Mouse (Mus musculus) heart, postnatal 25 days (tissue): ENCODE measurements around the gene Il23r. TPM values are rescaled to one million over a fixed set of nuclear protein-coding genes. Genes with fewer than 3 reads are reported as not detected.
"Not testable (repeated sequence)": the region's sequence is repeated elsewhere in the genome, so short reads cannot be mapped to it uniquely, and the experiment has no call there.

Experiments used
- DNase-seq: peaks from one replicate; pipeline ENCODE4 v3.0.0; 2022; ENCODE audit warnings: low spot score
- intact Hi-C: fragments of 180-260 bp; cut with DNase I; formaldehyde crosslinking; loops from one replicate; pipeline ENCODE4 v1.15.1; 2025
- total RNA-seq, 2 experiments: library from RNA; stranded (reverse); gene quantifications; 2 replicates each; pipeline ENCODE4 v1.2.3; 2021

Il23r gene
- total RNA-seq: not detected

DNA sequence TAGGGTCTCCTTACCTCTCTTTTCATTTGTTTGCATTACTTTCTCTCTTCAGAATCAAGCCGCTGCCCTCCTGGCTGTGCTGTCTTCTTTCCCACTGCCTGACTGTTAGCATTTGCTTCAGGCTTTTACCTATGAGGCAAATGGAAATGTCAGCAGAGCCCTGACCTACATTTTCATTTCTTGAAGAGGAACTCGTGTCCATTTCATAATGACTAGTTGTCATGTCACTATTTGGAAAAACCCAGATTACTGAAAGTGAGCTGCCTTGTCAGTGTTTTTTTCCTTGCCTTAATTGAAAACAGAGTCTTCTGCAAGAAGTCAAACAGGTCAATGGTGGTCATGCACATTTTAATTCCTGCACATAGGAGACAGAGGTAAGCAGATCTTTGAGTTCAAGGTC lies at the start of gene Il23r:
Il23r (minus strand) TSS at position 101 of the 400 bp plus-strand sequence.
- intact Hi-C loops: no loop called here
- no peak for DNase-seq

DNA sequence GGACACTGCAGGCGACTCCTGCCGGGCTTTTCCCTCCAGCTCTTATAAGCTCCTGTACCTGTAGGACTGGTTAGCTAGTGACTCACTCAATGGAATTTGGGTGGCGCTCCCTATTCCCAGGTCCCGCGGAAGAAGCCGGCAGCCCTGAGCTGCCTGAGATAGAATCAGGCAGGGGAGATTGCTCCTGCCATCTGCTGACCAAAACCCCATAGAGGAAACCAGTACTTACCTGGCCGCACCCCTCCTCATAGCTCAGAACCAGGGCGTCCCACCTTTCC lies 44.1 kb upstream of the Il23r start, which contains the start of gene Tacstd2:
Tacstd2 (minus strand) TSS at position 20 of the 278 bp plus-strand sequence.
- intact Hi-C loops: no loop called here
- DNase-seq: no peak

DNA sequence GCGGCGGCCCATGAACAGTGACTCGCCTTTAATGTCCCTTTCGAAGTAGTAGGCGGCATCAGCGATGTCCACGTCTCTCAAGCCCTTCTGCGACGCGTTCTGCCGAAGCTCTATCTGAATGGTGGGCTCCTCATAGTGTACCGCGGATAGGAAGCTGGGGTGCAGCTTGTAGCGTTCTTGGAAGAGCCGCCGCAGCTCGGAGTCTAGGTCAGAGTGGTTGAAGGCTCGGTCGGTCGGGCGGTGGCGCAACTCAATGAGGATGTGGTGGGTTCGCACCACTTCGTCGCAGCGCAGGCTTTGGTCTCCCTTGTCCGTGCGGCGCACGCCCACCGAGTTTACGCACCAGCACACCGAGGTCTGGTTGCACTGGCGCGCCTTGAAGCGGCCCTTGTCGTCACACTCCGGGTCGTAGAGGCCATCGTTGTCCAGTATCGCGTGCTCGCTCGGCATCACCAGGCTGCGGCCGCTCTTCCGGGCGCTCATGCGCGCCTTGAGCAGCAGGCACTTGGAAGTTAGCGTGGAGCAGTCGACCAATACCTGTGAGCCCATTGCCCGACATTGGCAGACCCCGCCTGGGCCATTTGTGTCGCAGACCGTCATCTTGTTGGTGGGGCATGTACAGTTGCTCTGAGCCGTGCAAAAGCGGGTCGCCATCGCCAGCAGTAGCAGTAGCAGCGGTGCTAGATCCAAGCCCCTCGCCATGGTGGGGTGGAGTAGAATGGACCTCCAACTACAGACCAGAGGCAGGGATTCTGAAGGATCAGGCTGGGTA lies 43.5 kb upstream of the Il23r start:
- intact Hi-C loops: no loop called here
- no peak for DNase-seq

GRCm38 (mm10) chr6:67534191-67535004 lies 42.7 kb upstream of the Il23r start:
- no peak for DNase-seq
- intact Hi-C loops: no loop called here

DNA sequence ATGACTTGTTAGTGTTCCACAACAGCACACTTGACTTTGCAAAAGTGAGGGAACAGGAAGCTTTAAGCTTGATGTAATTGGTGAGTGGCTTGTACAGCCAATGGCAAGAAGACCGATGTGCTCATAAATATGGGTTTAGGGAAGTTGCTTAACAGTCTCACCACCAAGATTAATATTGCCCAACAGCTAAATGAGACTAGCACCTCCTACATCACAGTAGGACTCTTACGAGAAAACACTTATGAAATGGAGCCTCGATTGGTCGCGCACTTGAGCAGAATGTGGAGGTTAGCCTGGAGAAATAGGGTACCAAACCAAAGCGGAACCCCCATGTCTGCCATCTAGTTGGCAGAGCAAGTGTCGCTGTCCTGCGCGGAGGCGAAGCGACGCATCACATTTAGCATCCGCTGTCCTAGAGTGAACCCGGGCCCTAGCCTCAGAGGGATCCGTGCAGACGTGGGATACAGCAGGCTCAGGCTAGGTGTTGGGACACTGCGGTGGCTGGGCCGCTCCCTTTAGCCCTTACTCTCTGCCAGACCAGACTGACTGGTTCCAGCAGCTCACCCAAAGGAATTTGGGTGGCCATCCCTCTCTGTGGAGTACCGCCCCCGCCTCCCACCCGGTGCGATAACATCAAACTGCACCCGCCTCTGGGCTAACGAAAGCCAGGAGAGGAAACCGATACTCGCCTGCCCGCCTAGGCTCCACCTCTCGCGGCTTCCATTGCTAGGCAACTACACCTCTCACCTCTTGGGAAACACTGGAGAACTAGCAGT lies 41.2 kb upstream of the Il23r start:
- no peak for DNase-seq
- intact Hi-C loops: no loop called here

GRCm38 (mm10) chr6:67531822-67532162 lies 40.1 kb upstream of the Il23r start:
- intact Hi-C loops: no loop called here
- DNase-seq: no peak

GRCm38 (mm10) chr6:67530992-67531821 lies 39.6 kb upstream of the Il23r start:
- no peak for DNase-seq
- intact Hi-C loops: no loop called here

DNA sequence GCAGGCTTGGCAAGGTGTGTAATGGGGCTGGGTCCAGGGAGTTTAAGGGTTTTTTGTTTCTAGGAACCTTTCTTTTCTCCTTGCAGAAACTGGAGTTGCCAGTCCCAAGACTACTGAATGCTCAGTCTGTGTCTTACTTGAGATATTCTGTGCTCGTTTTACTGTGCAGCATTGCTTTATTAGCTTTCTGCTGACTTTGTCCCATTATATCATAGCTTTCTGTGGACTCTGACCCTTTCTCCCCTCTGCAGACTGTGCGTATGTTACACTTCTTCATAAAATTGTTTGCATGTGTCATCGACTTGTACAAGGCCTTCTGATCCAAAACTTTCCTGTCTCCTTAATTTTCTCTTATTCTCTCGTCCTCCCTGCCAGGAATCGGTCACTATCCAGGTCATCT lies 34.7 kb upstream of the Il23r start:
- intact Hi-C loops: no loop called here
- DNase-seq: no peak

DNA sequence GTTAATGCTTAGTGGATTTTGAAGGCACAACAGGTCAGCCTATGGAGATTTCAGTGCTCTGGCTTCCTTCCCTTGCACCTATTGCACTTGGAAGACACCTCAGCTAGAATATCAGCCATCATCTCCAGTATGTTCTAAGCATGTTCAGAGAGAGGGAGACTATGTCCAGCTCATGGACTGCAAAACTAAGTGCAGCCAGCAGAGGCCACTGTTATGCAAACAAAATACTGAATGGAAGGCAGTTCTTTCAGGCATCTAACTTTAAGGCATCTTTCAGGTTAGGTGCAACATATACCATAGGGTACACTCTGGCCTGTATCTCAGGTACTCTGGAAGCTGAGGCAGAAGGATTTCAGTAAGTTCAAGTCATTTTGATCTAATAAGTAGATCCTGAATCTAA lies 19.1 kb upstream of the Il23r start:
- intact Hi-C loops: no loop called here
- DNase-seq: no peak

DNA sequence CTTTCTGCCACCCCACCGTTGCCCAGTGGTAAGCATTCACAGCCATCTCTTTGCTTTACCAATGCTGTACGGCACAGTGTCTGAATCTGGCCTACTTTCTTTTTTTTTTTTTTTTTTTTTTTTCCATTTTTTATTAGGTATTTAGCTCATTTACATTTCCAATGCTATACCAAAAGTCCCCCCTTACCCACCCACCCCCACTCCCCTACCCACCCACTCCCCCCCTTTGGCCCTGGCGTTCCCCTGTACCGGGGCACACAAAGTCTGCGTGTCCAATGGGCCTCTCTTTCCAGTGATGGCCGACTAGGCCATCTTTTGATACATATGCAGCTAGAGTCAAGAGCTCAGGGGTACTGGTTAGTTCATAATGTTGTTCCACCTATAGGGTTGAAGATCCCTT lies 10.3 kb upstream of the Il23r start:
- intact Hi-C loops: not testable (repeated sequence)

DNA sequence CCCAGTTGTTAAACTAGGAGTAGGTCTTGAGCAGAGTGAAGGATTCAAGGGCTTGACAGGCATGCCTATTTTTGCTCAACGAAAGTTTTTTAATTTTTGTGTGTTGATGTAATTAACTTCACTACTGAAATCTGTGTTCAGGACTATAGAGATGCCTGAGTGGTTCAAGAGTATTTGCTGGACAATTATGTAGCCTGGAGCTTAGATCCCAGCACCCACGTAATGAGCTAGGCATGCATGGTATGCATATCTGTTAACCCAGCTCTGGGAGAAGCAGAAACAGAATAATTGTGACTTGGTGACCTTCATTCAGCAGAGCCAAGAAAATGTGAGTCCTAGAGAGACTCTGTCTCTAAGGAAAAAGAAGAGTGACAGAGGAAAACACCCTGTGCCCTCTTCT lies 10.6 kb downstream of the Il23r start:
- intact Hi-C loops: no loop called here
- no peak for DNase-seq

More for the DNA sequence above, 10.3 kb upstream of the Il23r start:
- DNase-seq: not testable (repeated sequence)

GRCm38 (mm10) chr6:67471242-67471641 lies 20.4 kb downstream of the Il23r start:
- no peak for DNase-seq
- intact Hi-C loops: no loop called here

GRCm38 (mm10) chr6:67459424-67459823 lies 32.2 kb downstream of the Il23r start:
- no peak for DNase-seq
- intact Hi-C loops: no loop called here

- intact Hi-C loops: no loop called here
- DNase-seq: no peak
Measured at GRCm38 (mm10) chr6:67451330-67451729, 40.3 kb downstream of the Il23r start.

DNA sequence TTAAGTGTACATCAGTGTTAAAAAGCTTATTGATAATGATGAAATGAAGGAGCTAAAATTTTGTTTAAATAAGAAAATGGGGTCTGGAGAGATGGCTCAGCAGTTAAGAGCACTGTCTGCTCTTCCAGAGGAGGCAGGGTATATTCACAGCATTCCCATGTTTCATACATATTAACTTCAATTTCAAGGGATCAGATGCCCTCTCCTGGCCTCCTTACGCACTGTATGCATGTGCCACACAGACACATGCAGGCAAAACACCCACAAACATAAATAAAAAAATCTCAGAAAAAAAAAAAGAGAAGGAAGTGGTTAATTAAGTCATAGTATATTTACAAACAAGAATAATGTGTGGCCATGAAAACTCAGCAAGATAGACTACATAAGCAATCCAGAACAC lies 45.8 kb downstream of the Il23r start:
- intact Hi-C loops: loop anchor here (10.0 kb wide), 1 partner anchor 481 kb away; no protein-coding TSS in a partner anchor
- DNase-seq: no peak

DNA sequence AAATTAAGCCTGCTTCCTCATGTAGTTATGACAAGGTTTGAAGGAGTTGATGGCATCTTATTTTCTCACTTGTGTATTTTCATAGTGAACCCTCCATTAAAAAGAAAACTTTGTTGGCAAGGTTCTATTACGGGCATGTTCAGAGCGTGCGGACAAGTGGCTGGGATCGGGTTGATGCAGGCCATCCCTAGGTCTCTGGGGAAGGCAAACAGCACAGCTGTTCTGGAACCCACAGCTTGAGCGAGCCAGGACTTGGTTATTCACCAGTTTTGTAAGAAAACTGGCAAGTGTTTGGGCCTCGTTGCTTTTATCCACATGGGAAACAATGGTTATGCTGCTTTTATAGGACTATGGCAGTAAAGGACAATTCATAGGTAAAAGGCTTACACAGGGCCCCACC lies 48.5 kb downstream of the Il23r start:
- DNase-seq: no peak
- intact Hi-C loops: loop anchor here (10.0 kb wide), 1 partner anchor 478 kb away; no protein-coding TSS in a partner anchor

DNA sequence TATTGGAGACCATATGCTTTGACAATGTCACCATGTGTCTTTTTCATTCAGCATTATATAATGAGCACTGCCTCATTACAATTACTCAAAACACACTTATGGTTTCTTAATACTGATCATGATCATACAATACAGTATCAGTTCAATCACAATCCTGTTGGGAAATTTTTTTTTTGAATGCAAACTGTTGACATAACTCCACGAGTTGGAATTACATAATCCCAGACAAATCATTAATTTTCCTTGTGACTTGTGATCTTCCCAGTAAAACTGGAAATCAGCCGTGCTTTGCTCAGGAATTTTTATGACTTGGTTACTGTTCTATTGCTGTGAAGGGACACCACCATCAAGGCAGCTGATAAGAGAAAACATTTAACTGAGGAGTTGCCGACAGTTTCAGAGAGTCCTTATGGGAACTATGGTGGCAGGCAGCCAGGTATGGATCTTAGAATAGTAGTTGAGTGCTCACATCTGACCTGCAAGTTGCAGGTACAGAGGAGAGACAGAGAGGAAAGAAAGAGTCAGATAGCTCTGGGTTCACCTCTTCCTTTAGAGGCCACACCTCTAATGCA lies 53.8 kb downstream of the Il23r start:
- intact Hi-C loops: loop anchor here (5.0 to 10.0 kb wide), 2 partner anchors 243 to 266 kb away; no protein-coding TSS in a partner anchor

GRCm38 (mm10) chr6:67437028-67437427 lies 54.6 kb downstream of the Il23r start:
- DNase-seq: no peak
- intact Hi-C loops: loop anchor here (5.0 to 10.0 kb wide), 2 partner anchors 242 to 265 kb away; no protein-coding TSS in a partner anchor

More for the DNA sequence above, 53.8 kb downstream of the Il23r start:
- DNase-seq: no peak

GRCm38 (mm10) chr6:67436295-67436694 lies 55.4 kb downstream of the Il23r start:
- no peak for DNase-seq
- intact Hi-C loops: loop anchor here (5.0 to 10.0 kb wide), 2 partner anchors 241 to 264 kb away; no protein-coding TSS in a partner anchor
